Mouse (Mus musculus) retina, embryonic 14.5 days (tissue): Measurements from ENCODE around the gene Dnah11.

Source experiments
- DNase-seq: peaks from one replicate; pipeline ENCODE4 v3.0.0-alpha.2; 2015; ENCODE audit warnings: low spot score

The Dnah11 gene

GRCm38 (mm10) chr12:117860840-117861239 is 338.0 kb downstream of the Dnah11 start:
- DNase-seq = no peak

- no peak for DNase-seq
Measured at GRCm38 (mm10) chr12:117857884-117858283, 341.0 kb downstream of the Dnah11 start.

GRCm38 (mm10) chr12:117857023-117857422 is 341.8 kb downstream of the Dnah11 start:
- DNase-seq = no peak

- DNase-seq = peak; percentile 80
Measured at GRCm38 (mm10) chr12:117853316-117853715, 345.5 kb downstream of the Dnah11 start.

GRCm38 (mm10) chr12:117850472-117850871 is 348.4 kb downstream of the Dnah11 start:
- peak; percentile 54 for DNase-seq

- no peak for DNase-seq
Measured at GRCm38 (mm10) chr12:117848621-117849020, 350.2 kb downstream of the Dnah11 start.

- no peak for DNase-seq
Measured at GRCm38 (mm10) chr12:117844917-117845316, 353.9 kb downstream of the Dnah11 start.

- DNase-seq = no peak
Measured at GRCm38 (mm10) chr12:117844075-117844408, 354.8 kb downstream of the Dnah11 start.

- peak; percentile 78 for DNase-seq
Measured at GRCm38 (mm10) chr12:117843302-117844074, 355.4 kb downstream of the Dnah11 start.

GRCm38 (mm10) chr12:117842676-117843075 is 356.2 kb downstream of the Dnah11 start:
- DNase-seq = peak; percentile 49

- no peak for DNase-seq
Measured at GRCm38 (mm10) chr12:117840705-117841104, 358.1 kb downstream of the Dnah11 start.

GRCm38 (mm10) chr12:117837376-117837775 is 361.5 kb downstream of the Dnah11 start:
- DNase-seq = no peak

GRCm38 (mm10) chr12:117835371-117835770 is 363.5 kb downstream of the Dnah11 start:
- no peak for DNase-seq

GRCm38 (mm10) chr12:117834652-117835051 is 364.2 kb downstream of the Dnah11 start:
- DNase-seq = no peak

GRCm38 (mm10) chr12:117832190-117832589 is 366.7 kb downstream of the Dnah11 start:
- DNase-seq = no peak

GRCm38 (mm10) chr12:117831351-117831961 is 367.4 kb downstream of the Dnah11 start:
- no peak for DNase-seq

- no peak for DNase-seq
Measured at GRCm38 (mm10) chr12:117828350-117828749, 370.5 kb downstream of the Dnah11 start.
